Mouse (Mus musculus): ENCODE measurements around the gene Pou6f1. TPM values are rescaled to one million over a fixed set of nuclear protein-coding genes. Genes with fewer than 3 reads are reported as not detected.
"Not testable (repeated sequence)": the region's sequence is repeated elsewhere in the genome, so short reads cannot be mapped to it uniquely, and the experiment has no call there.

Gene Pou6f1
- polyA plus RNA-seq, 1 experiment: 9.6 TPM

DNA sequence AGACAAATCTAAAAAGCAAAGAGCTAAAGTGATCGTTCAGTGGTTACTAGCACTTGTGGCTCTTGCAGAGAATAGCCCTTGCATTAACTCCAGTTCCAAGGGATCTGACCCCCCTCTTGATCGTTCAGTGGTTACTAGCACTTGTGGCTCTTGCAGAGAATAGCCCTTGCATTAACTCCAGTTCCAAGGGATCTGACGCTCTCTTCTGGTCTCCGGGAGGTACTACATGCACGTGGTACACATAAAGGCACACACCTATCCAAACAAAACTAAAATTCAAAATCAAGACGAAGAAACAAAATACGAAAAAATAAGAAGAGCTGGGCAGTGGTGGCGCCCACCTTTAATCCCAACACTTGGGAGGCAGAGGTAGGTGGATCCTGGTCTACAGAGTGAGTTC lies 6.9 kb upstream of the Pou6f1 start:
- not testable (repeated sequence) for H3K4me3 ChIP-seq (ENCODE audit: insufficient read depth, low read depth, low read length); H3K4me1 ChIP-seq (ENCODE audit: control insufficient read depth, insufficient read depth, insufficient read length, low read length); H3K27ac ChIP-seq (replicated peaks; ENCODE audit: low read depth, low read length)

DNA sequence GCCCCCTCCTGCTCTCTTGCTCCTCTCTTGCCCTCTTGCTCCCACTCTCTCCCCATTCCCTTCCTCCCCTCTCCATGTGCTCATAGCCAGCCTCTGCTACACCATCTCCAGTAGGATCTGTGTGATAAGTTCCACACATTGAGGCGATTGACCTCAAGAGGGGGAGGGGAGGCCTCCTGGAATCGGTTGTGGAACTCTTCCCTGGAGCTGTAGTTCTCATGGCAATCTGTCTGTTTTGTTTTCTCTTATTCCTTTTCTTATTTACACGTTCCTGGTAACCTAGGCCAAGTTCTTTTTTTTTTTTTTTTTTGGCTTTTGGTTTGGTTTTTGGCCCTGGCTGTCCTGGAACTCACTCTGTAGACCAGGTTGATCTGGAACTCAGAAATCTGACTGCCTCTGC lies 1.9 kb upstream of the Pou6f1 start:
- Histone ChIP-seq H3K4me3 (ENCODE audit: insufficient read depth, low read depth, low read length) (no peak overlapping the region), H3K27ac (replicated peaks; ENCODE audit: low read depth, low read length) (no peak overlapping the region), H3K4me1 (ENCODE audit: control insufficient read depth, insufficient read depth, insufficient read length, low read length) (no peaks in the 10 kb centered on the region)

DNA sequence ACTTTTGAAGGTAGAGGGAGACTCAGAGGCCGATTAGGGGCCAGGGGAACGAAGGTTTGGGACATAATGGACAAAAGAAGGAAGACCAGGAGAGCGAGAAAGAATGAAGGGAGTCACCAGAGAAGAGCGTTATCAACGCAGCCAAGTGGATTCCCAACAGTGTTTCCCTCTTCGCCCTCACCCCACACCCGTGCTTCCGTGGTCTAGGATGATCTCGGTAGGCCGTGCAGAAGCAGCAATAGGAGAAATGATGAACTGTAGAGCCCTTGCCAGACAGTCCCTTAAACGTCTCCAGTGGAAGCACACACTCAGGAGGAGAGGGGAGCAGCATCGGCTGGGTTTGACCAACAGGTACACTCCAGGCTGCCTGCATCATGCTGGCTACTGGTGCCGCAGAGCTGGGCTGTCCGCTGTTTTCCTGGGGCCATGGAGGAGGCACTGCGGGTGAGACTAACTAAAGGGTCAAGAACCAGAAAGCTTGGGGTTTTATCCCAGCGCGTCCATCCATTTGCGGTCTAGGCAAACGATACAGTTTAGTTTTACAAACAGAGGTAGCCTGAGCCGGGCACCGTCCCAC lies 1.0 kb upstream of the Pou6f1 start:
- peak overlapping the region; percentile 88 for H3K4me3 ChIP-seq (ENCODE audit: insufficient read depth, low read depth, low read length)
- no peak overlapping the region for H3K27ac ChIP-seq (replicated peaks; ENCODE audit: low read depth, low read length)
- H3K4me1 ChIP-seq (ENCODE audit: control insufficient read depth, insufficient read depth, insufficient read length, low read length): no peaks in the 10 kb centered on the region

DNA sequence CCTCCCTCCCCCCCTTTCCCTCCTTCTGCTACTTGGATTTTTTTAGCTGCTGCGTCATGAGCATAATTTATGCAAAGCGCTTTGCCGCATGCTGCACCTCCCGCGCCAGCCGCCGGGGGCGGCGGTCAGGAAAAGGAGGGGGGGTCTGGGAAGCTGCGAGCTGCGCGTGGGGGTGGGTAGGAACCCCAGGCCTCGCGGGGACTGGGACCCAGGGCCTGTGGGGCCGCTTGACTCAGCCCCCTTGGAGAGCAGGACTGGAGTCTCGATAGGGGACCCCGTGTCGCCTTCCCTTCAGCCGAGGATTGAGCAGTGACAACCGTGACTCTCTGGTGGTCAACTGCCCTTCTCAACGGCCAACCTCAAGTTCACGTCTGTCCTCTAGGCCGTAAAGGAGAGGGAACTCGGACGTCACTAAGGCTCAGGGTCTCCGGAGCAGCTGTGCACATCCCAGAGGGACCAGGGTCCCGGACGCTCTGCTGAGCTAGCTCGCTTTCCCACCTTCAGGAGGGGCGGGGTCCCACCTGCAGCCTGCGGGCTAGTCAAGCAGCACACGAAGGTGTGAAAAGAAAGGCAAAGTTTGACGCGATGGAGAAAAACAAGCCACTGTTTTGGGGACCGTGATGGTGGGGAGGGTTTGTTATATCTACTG lies 387 bp upstream of the Pou6f1 start:
- Histone ChIP-seq H3K4me3 (ENCODE audit: insufficient read depth, low read depth, low read length) (peak overlapping the region; percentile 88), H3K27ac (replicated peaks; ENCODE audit: low read depth, low read length) (0 out of 2 replicates have a peak overlapping the region, but pooled peaks have one; percentile 1), H3K4me1 (ENCODE audit: control insufficient read depth, insufficient read depth, insufficient read length, low read length) (no peaks in the 10 kb centered on the region)

DNA sequence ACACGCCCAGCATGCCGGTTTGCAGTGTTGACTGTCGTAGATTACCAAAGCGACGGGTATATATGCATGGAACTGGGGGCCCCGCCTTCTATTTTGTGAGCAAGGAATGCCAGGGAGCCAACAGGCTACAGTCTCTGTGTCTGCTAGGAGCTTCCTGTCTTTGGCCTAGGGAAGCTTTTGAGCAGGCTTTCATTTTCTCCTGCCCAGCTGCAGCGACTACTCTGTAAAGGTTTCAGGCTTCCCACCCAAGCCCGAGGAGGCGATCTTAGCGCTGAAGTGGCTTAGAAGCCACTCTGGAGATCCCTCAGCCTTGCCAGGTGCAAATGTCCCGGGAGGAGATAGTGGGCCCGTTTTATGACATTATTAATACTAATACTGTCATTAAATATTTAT lies 905 bp downstream of the Pou6f1 start:
- Histone ChIP-seq H3K4me1 (ENCODE audit: control insufficient read depth, insufficient read depth, insufficient read length, low read length) (no peaks in the 10 kb centered on the region), H3K27ac (replicated peaks; ENCODE audit: low read depth, low read length) (peak overlapping the region; percentile 76), H3K4me3 (ENCODE audit: insufficient read depth, low read depth, low read length) (peak overlapping the region; percentile 88)

DNA sequence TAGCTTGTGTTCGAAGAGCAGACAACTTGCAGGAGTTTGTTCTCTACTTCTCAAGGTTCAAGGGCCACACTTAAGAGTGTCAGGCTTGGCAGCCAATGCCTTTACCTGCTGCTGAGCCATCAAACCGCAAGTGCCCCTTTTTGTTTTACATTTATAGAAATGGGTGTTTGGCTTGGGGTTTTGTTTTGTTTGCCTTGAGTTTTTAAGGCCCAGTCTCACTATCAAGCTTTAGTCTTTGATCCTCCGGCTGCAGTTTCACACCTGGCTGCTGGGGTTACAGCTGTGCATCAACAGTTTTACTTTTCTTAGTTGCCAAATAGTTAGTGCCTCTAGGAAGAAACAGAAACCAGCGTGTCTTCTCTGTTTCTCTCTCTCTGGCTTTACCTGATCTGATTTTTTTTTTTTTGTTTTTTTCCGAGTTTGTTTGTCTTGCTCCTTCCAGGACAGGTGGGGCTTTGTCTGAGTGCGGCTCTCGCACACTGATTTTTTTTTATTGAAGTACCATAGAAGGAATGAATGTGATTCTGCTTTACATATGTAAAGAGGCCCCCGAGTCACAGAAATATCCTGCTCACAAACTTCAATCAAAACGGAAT lies 1.4 kb downstream of the Pou6f1 start:
- Histone ChIP-seq H3K27ac (replicated peaks; ENCODE audit: low read depth, low read length) (peak overlapping the region; percentile 76), H3K4me3 (ENCODE audit: insufficient read depth, low read depth, low read length) (peak overlapping the region; percentile 88), H3K4me1 (ENCODE audit: control insufficient read depth, insufficient read depth, insufficient read length, low read length) (no peaks in the 10 kb centered on the region)

DNA sequence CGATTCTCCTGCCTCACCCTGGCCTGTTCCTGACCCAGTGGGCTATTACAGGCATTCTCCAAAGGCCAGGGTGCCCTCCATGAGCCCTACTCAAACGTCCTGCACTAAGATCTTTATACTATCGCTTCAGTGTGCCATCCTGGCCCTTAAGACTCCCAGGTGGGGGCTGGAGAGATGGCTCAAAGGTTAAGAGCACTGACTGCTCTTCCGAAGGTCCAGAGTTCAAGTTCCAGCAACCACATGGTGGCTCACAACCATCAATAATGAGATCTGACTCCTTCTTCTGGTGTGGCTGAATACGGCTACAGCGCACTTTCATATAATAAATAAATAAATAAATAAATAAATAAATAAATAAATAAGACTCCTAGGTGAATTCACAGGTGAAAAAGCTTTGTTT lies 7.0 kb downstream of the Pou6f1 start:
- Histone ChIP-seq H3K4me3 (ENCODE audit: insufficient read depth, low read depth, low read length) (no peak overlapping the region), H3K4me1 (ENCODE audit: control insufficient read depth, insufficient read depth, insufficient read length, low read length) (peaks cover 4% of the 10 kb centered on the region; the same call in 1 of the 2 replicates), H3K27ac (replicated peaks; ENCODE audit: low read depth, low read length) (no peak overlapping the region)

DNA sequence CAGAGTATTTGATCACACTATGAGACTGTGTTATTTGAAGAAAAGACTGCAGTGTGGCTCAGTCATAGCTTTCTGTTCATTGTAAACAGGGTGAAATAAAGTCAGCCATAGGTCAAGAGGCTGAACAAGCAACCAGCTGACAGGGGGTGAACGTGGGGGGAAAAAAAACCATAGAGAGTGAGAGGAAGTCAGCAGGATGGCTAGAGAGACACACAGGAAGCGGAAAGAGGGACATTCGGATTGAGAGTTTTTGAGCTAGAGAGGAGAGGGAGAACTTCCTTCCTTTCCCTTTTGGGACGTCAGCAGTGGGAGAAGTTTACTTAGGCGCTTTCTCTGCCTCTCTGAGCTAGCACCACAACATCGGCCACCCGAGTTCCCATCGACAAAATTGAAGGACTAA lies 9.3 kb downstream of the Pou6f1 start:
- H3K4me1 ChIP-seq (ENCODE audit: control insufficient read depth, insufficient read depth, insufficient read length, low read length): peaks cover 8% of the 10 kb centered on the region; the same call in 1 of the 2 replicates
- H3K4me3 ChIP-seq (ENCODE audit: insufficient read depth, low read depth, low read length): no peak overlapping the region
- H3K27ac ChIP-seq (replicated peaks; ENCODE audit: low read depth, low read length): no peak overlapping the region

DNA sequence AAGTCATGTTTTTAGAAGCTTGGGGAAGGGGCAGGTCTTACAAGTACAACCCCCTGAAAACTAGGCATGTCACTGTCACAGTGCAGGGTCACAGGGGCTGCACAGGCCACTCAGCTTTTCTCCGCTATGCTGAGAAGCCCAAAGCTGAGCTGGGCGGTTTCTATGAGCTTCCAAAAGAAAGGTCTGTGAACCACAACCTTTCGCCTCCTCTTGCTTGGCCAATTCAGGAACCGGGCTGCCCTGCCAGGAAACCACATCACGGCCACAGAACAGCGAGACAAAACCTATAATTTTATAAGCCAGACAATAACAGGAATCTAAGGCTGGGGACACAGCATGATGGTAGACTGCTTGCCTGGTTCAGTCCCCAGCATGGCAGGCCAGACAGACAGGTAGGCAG lies 11.5 kb downstream of the Pou6f1 start:
- Histone ChIP-seq H3K4me3 (ENCODE audit: insufficient read depth, low read depth, low read length) (no peak overlapping the region), H3K4me1 (ENCODE audit: control insufficient read depth, insufficient read depth, insufficient read length, low read length) (peaks cover 8% of the 10 kb centered on the region; the same call in 1 of the 2 replicates), H3K27ac (replicated peaks; ENCODE audit: low read depth, low read length) (peak overlapping the region; percentile 70)

DNA sequence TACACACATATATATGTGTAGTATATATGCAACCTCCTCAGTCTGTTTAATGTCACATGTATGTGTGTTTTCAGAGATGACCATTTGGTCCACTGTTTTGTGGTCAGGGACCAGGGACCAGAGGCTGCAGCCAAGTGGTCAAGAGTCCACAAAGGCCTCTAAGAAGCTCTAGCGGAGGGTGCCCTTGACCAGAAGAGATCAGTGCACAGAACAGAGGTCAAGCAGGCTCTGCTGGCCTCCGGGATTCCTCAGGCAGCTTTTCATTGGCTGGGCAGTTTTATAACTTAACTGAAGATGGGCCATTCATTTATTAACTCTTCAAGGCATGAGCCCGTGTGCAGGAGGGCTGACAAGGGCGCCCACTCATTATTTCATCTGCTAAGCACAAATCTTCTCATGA lies 12.6 kb downstream of the Pou6f1 start:
- no peak overlapping the region for H3K4me3 ChIP-seq (ENCODE audit: insufficient read depth, low read depth, low read length)
- H3K27ac ChIP-seq (replicated peaks; ENCODE audit: low read depth, low read length): peak overlapping the region; percentile 70; the same call in 1 of the 2 replicates
- peaks cover 8% of the 10 kb centered on the region; the same call in 1 of the 2 replicates for H3K4me1 ChIP-seq (ENCODE audit: control insufficient read depth, insufficient read depth, insufficient read length, low read length)

DNA sequence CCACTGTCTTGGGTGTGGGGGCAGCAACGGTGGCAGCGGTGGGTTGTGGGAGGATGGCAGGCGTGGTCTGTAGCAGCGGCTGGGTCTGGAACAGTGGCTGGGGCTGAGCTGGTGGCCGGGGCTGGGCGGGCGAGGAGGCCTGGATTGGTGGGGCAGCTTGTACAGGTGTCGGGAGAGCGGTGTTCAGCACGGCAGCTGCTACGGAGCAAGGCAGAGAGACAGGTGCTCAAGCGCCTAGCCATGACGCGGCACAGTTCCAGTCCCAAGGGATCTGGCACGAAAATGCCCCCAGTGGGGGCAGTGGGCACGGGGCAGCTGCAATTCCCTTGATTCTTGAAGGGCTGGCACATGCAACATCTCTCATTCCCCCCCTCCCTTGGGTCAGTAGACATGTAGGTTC lies 13.9 kb downstream of the Pou6f1 start:
- H3K27ac ChIP-seq (replicated peaks; ENCODE audit: low read depth, low read length): no peak overlapping the region
- H3K4me1 ChIP-seq (ENCODE audit: control insufficient read depth, insufficient read depth, insufficient read length, low read length): peaks cover 8% of the 10 kb centered on the region; the same call in 1 of the 2 replicates
- no peak overlapping the region for H3K4me3 ChIP-seq (ENCODE audit: insufficient read depth, low read depth, low read length)

DNA sequence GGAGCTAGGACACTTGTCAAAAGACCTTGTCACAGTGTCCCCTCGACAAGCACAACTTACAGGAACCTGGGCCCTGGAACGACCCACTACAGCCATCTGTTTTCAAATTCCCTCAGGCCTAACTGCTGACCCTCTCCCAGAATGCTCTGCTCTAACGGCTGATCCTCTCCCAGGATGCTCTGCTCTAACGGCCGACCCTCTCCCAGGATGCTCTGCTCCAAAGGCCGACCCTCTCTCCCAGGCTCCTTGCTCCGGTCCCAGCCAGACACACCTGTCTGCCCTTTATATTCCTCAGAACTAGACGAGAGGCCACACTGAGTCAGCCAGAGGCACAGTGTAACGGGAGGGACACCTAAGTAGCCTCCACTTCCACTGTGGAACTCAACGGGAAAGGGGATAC lies 19.7 kb downstream of the Pou6f1 start:
- no peak overlapping the region for H3K4me3 ChIP-seq (ENCODE audit: insufficient read depth, low read depth, low read length)
- H3K27ac ChIP-seq (replicated peaks; ENCODE audit: low read depth, low read length): no peak overlapping the region
- no peaks in the 10 kb centered on the region for H3K4me1 ChIP-seq (ENCODE audit: control insufficient read depth, insufficient read depth, insufficient read length, low read length)

DNA sequence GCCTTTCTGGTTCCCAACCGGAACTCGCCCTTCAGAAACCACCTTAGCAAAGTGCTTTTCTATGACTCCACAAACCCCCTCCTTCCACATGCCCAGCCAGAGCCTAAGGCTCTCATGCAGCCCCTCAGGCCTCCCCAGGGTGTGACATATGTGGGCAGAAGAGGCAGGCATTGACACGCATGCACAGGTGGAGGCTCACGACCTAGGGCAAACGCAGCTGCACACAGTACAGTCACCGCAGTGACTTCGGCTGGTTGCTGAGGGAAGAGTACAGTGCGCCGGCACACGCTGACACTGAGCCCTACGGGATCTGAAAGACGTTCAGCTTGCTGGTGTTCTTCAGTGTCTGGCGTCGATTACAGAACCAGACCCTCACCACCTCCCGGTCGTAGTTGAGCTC lies 21.8 kb downstream of the Pou6f1 start:
- Histone ChIP-seq H3K4me1 (ENCODE audit: control insufficient read depth, insufficient read depth, insufficient read length, low read length) (0 out of 2 replicates have a peak, but pooled peaks cover 3% of the 10 kb centered on the region), H3K27ac (replicated peaks; ENCODE audit: low read depth, low read length) (no peak overlapping the region), H3K4me3 (ENCODE audit: insufficient read depth, low read depth, low read length) (no peak overlapping the region)

DNA sequence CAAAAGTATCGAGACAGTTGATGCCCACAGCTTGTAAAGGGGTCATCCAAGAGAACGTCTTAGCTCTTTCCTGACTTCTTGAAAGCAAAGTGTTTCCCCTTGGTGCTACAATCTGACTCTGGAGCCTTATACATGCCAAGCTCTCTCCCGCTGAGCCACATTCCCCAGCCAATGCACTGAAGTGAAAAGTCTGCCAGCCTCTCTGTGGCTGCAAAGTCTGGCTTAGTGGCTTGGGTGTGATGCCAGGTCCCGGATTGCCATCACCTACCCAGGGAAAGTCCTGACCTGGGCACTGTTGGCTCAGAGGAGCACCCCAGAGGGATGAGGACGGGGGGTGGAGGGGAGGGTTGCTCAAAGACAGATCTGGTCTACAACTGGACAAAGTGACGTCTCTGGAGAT lies 23.0 kb downstream of the Pou6f1 start:
- H3K27ac ChIP-seq (replicated peaks; ENCODE audit: low read depth, low read length): no peak overlapping the region
- H3K4me1 ChIP-seq (ENCODE audit: control insufficient read depth, insufficient read depth, insufficient read length, low read length): 0 out of 2 replicates have a peak, but pooled peaks cover 3% of the 10 kb centered on the region
- no peak overlapping the region for H3K4me3 ChIP-seq (ENCODE audit: insufficient read depth, low read depth, low read length)

DNA sequence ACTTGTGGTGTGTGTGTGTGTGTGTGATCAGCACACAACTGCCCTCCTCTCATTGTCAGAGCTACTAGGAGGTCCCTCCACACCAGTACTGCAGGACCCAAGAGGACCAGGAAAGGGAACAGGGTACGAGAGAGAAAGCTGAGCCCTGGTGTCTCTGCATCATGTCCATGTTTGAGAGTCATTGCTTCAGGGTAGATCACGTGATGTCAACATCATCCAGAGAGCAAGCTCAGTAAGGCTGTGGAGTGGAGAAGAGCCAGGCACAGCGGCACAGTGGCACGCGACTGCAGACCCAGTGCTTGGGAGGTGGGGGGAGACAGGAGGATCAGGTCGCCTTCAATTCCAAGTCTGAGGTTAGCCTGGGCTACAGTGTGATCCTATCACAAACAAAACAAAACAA lies 23.4 kb downstream of the Pou6f1 start:
- no peak overlapping the region for H3K4me3 ChIP-seq (ENCODE audit: insufficient read depth, low read depth, low read length)
- 0 out of 2 replicates have a peak, but pooled peaks cover 3% of the 10 kb centered on the region for H3K4me1 ChIP-seq (ENCODE audit: control insufficient read depth, insufficient read depth, insufficient read length, low read length)
- H3K27ac ChIP-seq (replicated peaks; ENCODE audit: low read depth, low read length): no peak overlapping the region

DNA sequence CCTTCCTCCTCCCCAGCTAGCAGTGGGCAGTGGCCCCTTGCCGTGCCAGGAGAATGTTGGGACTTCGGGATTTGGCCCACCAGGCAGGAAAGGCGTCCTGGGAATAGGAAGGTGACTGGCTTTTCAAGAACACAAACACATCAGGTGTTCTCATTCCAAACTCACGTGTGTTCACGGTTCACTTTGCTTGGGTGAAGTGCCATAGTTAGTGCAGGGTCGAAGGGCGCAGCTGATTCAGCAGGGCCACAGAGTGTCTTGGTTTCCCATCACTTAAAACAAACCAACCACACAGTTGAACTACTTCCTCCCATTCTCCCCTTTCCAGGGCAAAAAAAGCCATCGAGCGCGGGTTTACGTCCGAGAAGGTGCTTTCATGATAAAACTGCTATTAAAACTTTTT lies 24.4 kb downstream of the Pou6f1 start:
- 0 out of 2 replicates have a peak overlapping the region, but pooled peaks have one; percentile 6 for H3K27ac ChIP-seq (replicated peaks; ENCODE audit: low read depth, low read length)

More for the DNA sequence above, 24.4 kb downstream of the Pou6f1 start:
- 0 out of 2 replicates have a peak, but pooled peaks cover 3% of the 10 kb centered on the region for H3K4me1 ChIP-seq (ENCODE audit: control insufficient read depth, insufficient read depth, insufficient read length, low read length)
- no peak overlapping the region for H3K4me3 ChIP-seq (ENCODE audit: insufficient read depth, low read depth, low read length)
